Mouse (Mus musculus) forebrain, postnatal 0 days (tissue): Measurements from ENCODE around the gene Pkd2. TPM values are rescaled to one million over a fixed set of nuclear protein-coding genes. Genes with fewer than 3 reads are reported as not detected.

Source experiments
- ATAC-seq: fragments of 200-750 bp; cut with Nextera tagmentation; 2 replicates; pipeline ENCODE4 v1.8.0; 2017; ENCODE audit warnings: mild to moderate bottlenecking, moderate library complexity
- DNase-seq: peaks from one replicate; pipeline ENCODE4 v3.0.0-alpha.2; 2015
- H3K27ac ChIP-seq: fragments of 300-500 bp; sonication (generic); 2 replicates; pipeline ENCODE4 v1.5.1; 2014; ENCODE audit warnings: low read depth, mild to moderate bottlenecking, antibody characterized with exemption, low read length, moderate library complexity, mixed read lengths
- H3K27me3 ChIP-seq: fragments of 300-500 bp; sonication (generic); 2 replicates; pipeline ENCODE4 v1.6.1; 2014; ENCODE audit warnings: mild to moderate bottlenecking, low read length, mixed read lengths; ENCODE audit not compliant: insufficient read depth
- H3K36me3 ChIP-seq: fragments of 300-500 bp; sonication (generic); 2 replicates; pipeline ENCODE4 v1.6.1; 2014; ENCODE audit warnings: mild to moderate bottlenecking, moderate library complexity; ENCODE audit not compliant: insufficient read depth
- H3K4me1 ChIP-seq: fragments of 300-500 bp; sonication (generic); 2 replicates; pipeline ENCODE4 v1.6.1; 2014; ENCODE audit warnings: antibody characterized with exemption; ENCODE audit not compliant: insufficient read depth
- H3K4me2 ChIP-seq: fragments of 300-500 bp; sonication (generic); 2 replicates; pipeline ENCODE4 v1.6.1; 2014; ENCODE audit warnings: low read depth, mild to moderate bottlenecking, moderate library complexity
- H3K4me3 ChIP-seq: fragments of 300-500 bp; sonication (generic); 2 replicates; pipeline ENCODE4 v1.5.1; 2014; ENCODE audit warnings: low read depth, low read length, mixed read lengths
- H3K9ac ChIP-seq: fragments of 300-500 bp; sonication (generic); 2 replicates; pipeline ENCODE4 v1.6.1; 2014; ENCODE audit warnings: mild to moderate bottlenecking
- H3K9me3 ChIP-seq: fragments of 300-500 bp; sonication (generic); 2 replicates; pipeline ENCODE4 v1.6.1; 2016; ENCODE audit warnings: low read length
- CTCF ChIP-seq: sonication (generic); IDR thresholded peaks from 2 replicates; pipeline ENCODE4 v1.5.1; 2016; ENCODE audit warnings: antibody characterized with exemption, control low read depth, low read depth
- WGBS: fragments of 180-500 bp; shearing (Covaris S2); extraction: QIAGEN DNeasy Blood & Tissue Kit; methylation state at CpG from one replicate; pipeline ENCODE4 v1.1.7; 2014; 5-methylcytosine and 5-hydroxymethylcytosine counted together
- polyA plus RNA-seq: library from polyadenylated mRNA; unstranded; fragments of >200 nt; fragmentation: Nextera tagmentation; extraction: Ambion mirVana; gene quantifications from 2 replicates; pipeline ENCODE4 v1.2.1, GENCODE M21; 2015
- total RNA-seq: library from RNA; depleted of rRNA; stranded (reverse); fragments of >200 nt; gene quantifications from 2 replicates; pipeline ENCODE4 v1.2.3, GENCODE M21; 2014; rRNA removed

Gene Pkd2
- total and polyA plus RNA-seq, 2 experiments from 2014 or later = 6.2 to 25.4 TPM

DNA sequence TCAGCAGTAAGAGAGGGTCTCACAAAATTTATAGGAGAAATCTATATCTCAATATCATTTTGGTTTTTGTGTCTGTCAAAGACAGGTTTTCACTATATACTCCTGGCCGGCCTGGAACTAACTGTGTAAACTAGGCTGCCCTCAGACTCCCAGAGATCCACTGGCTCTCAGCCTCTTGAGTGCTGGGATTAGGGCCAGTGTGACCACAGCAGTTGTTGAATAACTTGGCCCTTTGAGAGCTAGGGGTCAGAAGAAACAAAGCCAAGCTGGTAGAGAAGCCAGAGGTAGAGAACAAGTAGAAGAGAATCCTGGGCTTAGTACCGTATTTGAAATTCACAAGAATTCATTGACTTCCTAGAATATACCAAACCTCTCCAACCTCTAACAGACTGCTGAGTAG lies 45.6 kb downstream of the Pkd2 start:
- no peak for DNase-seq
- H3K27ac ChIP-seq = no peak overlapping the region
- no peak overlapping the region for H3K4me2 ChIP-seq
- H3K27me3 ChIP-seq = no peaks in the 10 kb centered on the region
- no peak for ATAC-seq
- no peaks in the 10 kb centered on the region for H3K9me3 ChIP-seq
- 81% methylated on average over 2 of the region's 2 CpGs for WGBS
- H3K9ac ChIP-seq = no peak overlapping the region
- no peak overlapping the region for H3K4me3 ChIP-seq
- peaks cover 27% of the 10 kb centered on the region for H3K36me3 ChIP-seq
- peaks cover 7% of the 10 kb centered on the region; the same call in 1 of the 2 replicates for H3K4me1 ChIP-seq
- no peak for TF ChIP-seq CTCF

DNA sequence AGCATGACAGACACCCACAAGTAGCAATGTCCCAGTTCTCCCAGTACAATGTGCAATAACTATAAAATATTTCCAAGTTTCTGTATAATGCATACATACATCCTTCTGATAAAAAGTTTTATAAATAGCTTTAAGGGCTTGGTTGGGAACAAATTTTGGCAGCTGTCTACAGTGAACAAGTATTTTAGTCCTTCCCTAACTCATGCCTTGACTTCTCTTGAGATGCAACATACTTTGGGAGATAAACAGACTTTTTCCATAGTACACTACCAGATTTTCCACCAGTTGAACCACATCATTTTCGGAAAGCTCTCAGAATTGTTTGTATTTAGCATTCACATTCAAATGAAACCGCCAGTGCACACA lies 48.6 kb downstream of the Pkd2 start:
- Histone ChIP-seq H3K27me3 (no peaks in the 10 kb centered on the region), H3K9me3 (no peaks in the 10 kb centered on the region), H3K4me1 (peaks cover 11% of the 10 kb centered on the region; the same call in 1 of the 2 replicates), H3K27ac (no peak overlapping the region), H3K4me3 (peak overlapping the region; percentile 88), H3K4me2 (peak overlapping the region; percentile 74), H3K36me3 (peaks cover 17% of the 10 kb centered on the region), H3K9ac (peak overlapping the region; percentile 90; the same call in 1 of the 2 replicates)
- DNase-seq = no peak
- no peak for ATAC-seq
- 0% methylated on average over 2 of the region's 2 CpGs for WGBS
- TF ChIP-seq CTCF = no peak

DNA sequence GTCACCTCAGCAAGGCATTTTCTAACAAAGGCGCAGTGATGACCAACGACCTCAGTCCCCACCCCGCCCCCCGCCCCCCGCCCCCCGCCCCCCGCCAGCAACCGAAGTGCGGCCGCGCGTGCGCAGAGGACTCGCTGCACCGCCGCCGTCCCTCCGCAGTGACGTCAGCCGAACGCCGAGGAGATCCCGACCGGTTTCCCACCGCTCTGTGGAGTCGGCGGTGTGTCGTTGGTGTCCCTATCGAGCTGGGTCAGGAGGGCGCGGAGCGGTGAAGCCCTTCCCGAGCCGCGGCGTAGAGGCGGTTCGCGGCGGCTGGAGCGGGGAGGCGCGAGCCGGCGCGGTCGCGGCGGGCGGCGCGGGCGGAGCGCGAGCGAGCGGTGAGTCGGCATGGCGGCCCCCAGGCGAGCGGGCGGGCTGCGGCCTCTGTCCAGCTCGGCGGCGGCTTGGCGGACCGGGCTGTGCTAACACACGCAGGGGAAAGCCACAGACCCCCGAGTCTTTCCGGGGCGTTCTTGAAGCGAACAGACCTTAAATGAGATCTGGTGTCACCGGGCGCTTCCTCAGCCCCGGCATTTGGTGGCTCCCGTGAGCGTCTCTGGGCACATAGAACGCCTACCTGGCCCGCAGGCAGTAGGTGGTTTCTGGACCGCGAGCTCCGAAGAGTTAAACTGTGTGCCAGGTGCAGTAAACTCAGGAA lies 49.1 kb downstream of the Pkd2 start, which contains the start of gene BC005561:
BC005561 (plus strand) TSS at position 158 of the 697 bp plus-strand sequence.
- 2% methylated on average over 67 of the region's 83 CpGs for WGBS
- H3K4me1 ChIP-seq = peaks cover 11% of the 10 kb centered on the region; the same call in 1 of the 2 replicates
- H3K9ac ChIP-seq = peak within 1 kb of the TSS; percentile 90
- H3K9me3 ChIP-seq = 0 out of 2 replicates have a peak, but pooled peaks cover 2% of the 10 kb centered on the region
- no peaks in the 10 kb centered on the region for H3K27me3 ChIP-seq
- peak; percentile 95 for ATAC-seq
- H3K36me3 ChIP-seq = peaks cover 17% of the 10 kb centered on the region
- H3K27ac ChIP-seq = peak within 1 kb of the TSS; percentile 89
- no peak for TF ChIP-seq CTCF
- DNase-seq = peak; percentile 92
- peak within 1 kb of the TSS; percentile 88 for H3K4me3 ChIP-seq
- peak within 1 kb of the TSS; percentile 74 for H3K4me2 ChIP-seq

DNA sequence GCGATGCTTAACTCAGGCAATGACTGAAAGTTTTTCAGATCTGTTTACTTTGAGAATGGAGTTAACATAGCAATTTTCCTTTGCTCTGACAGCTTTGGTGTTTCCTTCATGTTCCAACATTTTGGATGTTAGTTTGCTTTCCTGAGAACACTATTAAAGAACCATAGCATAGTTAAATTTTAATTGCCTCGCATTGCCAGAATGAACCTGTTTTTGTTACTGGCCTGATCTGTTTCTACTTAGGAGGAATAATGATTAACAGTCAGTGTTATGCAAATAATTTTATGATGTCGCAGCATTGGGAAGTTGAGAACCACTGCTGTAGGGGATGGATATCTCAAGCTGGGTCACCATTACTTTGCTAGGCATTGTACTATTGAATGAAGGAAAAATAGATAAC lies 52.0 kb downstream of the Pkd2 start:
- no peak for DNase-seq
- no peak for TF ChIP-seq CTCF
- Histone ChIP-seq H3K9me3 (0 out of 2 replicates have a peak, but pooled peaks cover 16% of the 10 kb centered on the region), H3K4me3 (no peak overlapping the region), H3K27me3 (no peaks in the 10 kb centered on the region), H3K4me2 (no peak overlapping the region), H3K9ac (no peak overlapping the region), H3K27ac (no peak overlapping the region), H3K36me3 (peaks cover 6% of the 10 kb centered on the region; the same call in 1 of the 2 replicates), H3K4me1 (peaks cover 11% of the 10 kb centered on the region; the same call in 1 of the 2 replicates)
- ATAC-seq = no peak
- WGBS = 92% methylated on average over 3 of the region's 3 CpGs

DNA sequence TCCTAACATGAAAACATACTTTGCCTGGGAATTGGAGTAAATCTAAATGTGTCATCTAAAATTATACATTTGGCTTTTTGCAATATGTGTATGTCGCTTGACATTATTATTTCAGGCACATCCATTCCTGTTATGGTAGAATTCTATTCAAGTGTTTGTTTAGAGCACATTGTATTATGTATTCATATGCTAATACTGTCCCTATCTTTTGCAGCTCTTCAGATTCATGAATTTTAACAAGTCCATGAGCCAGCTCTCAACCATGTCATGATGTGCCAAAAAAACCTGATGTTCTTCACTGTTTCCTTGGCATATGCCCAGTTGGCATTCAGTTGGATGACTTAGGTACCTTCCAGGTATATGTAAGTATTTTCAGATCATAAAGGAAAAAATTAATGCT lies 79.4 kb downstream of the Pkd2 start:
- H3K36me3 ChIP-seq = peaks cover 48% of the 10 kb centered on the region
- H3K27ac ChIP-seq = no peak overlapping the region
- no peak overlapping the region for H3K9ac ChIP-seq
- no peak for TF ChIP-seq CTCF
- DNase-seq (no peak), ATAC-seq (0 out of 2 replicates have a peak, but pooled peaks have one; percentile 29)
- no peak overlapping the region for H3K4me2 ChIP-seq
- no peaks in the 10 kb centered on the region for H3K27me3 ChIP-seq
- H3K9me3 ChIP-seq = no peaks in the 10 kb centered on the region
- H3K4me3 ChIP-seq = no peak overlapping the region
- no peaks in the 10 kb centered on the region for H3K4me1 ChIP-seq
- 39% methylated on average over 1 of the region's 1 CpGs for WGBS

DNA sequence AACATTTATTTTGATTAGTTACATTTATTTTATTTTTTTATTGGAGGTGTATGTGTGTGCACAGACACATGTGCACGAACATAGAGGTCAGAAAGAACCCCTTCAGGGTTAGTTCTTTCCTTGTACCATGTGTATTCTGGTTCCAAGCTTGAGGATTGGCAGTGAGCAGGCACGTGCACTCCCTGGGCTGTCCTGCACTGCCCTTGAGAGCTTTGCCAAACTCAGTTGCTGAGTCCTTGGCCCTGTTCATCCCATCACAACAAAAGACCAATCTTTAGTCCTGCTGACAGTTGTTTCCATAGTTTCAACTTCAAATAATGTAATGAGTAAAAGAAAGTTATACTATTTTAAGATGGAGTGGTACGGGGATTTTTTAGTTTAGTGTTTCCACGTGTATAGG lies 80.1 kb downstream of the Pkd2 start:
- Histone ChIP-seq H3K27me3 (no peaks in the 10 kb centered on the region), H3K4me3 (no peak overlapping the region), H3K27ac (no peak overlapping the region), H3K4me2 (no peak overlapping the region), H3K9me3 (no peaks in the 10 kb centered on the region), H3K9ac (no peak overlapping the region), H3K4me1 (no peaks in the 10 kb centered on the region), H3K36me3 (peaks cover 50% of the 10 kb centered on the region)
- TF ChIP-seq CTCF = no peak
- DNase-seq (no peak), ATAC-seq (no peak)
- WGBS = 82% methylated on average over 4 of the region's 4 CpGs

Other genes with a start within 250 kb of the Pkd2 start
- 2.6 and 20.2 TPM in 2 replicates for gene Ibsp, start 160.3 kb upstream of the Pkd2 start, total RNA-seq
- 0.33 and 0.50 TPM in 2 replicates for gene Ibsp, start 160.3 kb upstream of the Pkd2 start, polyA plus RNA-seq
- gene Mepe, start 134.1 kb upstream of the Pkd2 start, total RNA-seq = 0.14 TPM in 1 of 2 replicates, not detected in the other
- gene Mepe, start 134.1 kb upstream of the Pkd2 start, polyA plus RNA-seq = not detected in 2 replicates
- gene Spp1, start 24.3 kb upstream of the Pkd2 start, total RNA-seq = 28.4 and 80.6 TPM in 2 replicates
- gene Spp1, start 24.3 kb upstream of the Pkd2 start, polyA plus RNA-seq = 60.0 and 67.8 TPM in 2 replicates
- 6.6 and 9.1 TPM in 2 replicates for gene BC005561, start 48.9 kb downstream of the Pkd2 start, total RNA-seq
- gene BC005561, start 48.9 kb downstream of the Pkd2 start, polyA plus RNA-seq = 4.9 and 6.3 TPM in 2 replicates